Mouse (Mus musculus): Measurements from ENCODE around the gene Baiap2. TPM values are rescaled to one million over a fixed set of nuclear protein-coding genes. Genes with fewer than 3 reads are reported as not detected.

Baiap2 gene
- 21.4 and 23.8 TPM in 2 replicates for polyA plus RNA-seq (2015; fragmentation: Nextera tagmentation; extraction: Ambion mirVana)

DNA sequence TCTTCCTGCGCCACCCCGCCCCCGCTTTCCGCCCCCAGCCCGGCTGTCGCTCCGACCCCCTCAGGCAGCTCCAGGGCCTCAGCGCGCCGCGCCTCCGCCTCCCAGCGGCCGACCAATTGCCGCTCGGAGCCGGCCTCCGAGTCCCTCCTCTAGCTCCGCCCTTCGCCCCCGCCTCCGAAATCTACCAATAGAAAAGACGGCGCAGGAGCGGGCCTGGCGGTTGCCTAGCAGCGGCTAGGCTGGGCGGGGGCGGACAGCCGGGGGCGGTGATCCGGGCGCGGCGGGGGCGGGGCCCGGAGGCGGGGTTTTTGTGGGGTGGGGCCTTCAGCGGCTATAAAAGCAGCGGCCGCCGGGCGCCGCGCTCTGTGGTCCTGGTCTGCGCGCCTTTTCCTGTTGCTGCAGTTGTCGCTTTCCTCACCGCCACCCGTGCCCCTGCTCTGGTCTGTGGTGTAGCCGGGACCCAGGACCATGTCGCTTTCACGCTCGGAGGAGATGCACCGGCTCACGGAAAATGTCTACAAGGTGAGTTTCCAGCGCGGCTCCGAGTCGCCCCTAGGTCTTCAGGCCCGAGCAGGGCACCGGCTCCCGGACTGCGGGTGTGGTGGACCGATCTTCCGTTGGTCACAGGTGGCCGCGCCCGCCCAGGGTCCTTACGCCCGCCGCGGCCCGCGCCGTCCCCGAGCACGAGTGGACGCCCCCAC, at the start of gene Baiap2:
Gene Baiap2, plus strand, starts transcription at position 37 of the 701 bp plus-strand sequence.
- H3K4me1 ChIP-seq (replicated peaks; ENCODE audit: insufficient read depth, low read length) = peaks cover 46% of the 10 kb centered on the region
- ATAC-seq (replicated peaks; ENCODE audit: low FRiP score, low read depth) = peak; percentile 91
- TF ChIP-seq CTCF (IDR thresholded peaks at IDR 0.05; ENCODE audit: low read depth) = no peak; the same call in 1 of the 2 replicates
- peak within 1 kb of the TSS; percentile 76 for H3K4me2 ChIP-seq (ENCODE audit: low read length)
- DNase-seq (ENCODE audit: low spot score) = peak; percentile 99
- H3K4me3 ChIP-seq (replicated peaks; ENCODE audit: low read depth, low read length) = peak within 1 kb of the TSS; percentile 60
- WGBS = under 1% methylated on average over 78 of the region's 79 CpGs
- H3K9ac ChIP-seq (ENCODE audit: low read depth, low read length) = peak within 1 kb of the TSS; percentile 73
- H3K36me3 ChIP-seq (ENCODE audit: insufficient read depth, low read length) = no peaks in the 10 kb centered on the region
- no peaks in the 10 kb centered on the region for H3K9me3 ChIP-seq (replicated peaks; ENCODE audit: low read length)
- no peaks in the 10 kb centered on the region for H3K27me3 ChIP-seq (ENCODE audit: insufficient read depth, low read length)
- H3K27ac ChIP-seq = peak within 1 kb of the TSS; percentile 89

GRCm38 (mm10) chr11:119893667-119894236, 48.8 kb upstream of the Baiap2 start:
- H3K4me2 ChIP-seq (ENCODE audit: low read length) = no peak overlapping the region
- H3K4me3 ChIP-seq (replicated peaks; ENCODE audit: low read depth, low read length) = no peak overlapping the region
- H3K36me3 ChIP-seq (ENCODE audit: insufficient read depth, low read length) = peaks cover 42% of the 10 kb centered on the region
- TF ChIP-seq CTCF (IDR thresholded peaks at IDR 0.05; ENCODE audit: low read depth) = no peak
- no peaks in the 10 kb centered on the region for H3K27me3 ChIP-seq (ENCODE audit: insufficient read depth, low read length)
- H3K9me3 ChIP-seq (replicated peaks; ENCODE audit: low read length) = no peaks in the 10 kb centered on the region
- ATAC-seq (replicated peaks; ENCODE audit: low FRiP score, low read depth) (no peak), DNase-seq (ENCODE audit: low spot score) (no peak)
- H3K27ac ChIP-seq = no peak overlapping the region
- no peaks in the 10 kb centered on the region for H3K4me1 ChIP-seq (replicated peaks; ENCODE audit: insufficient read depth, low read length)
- no peak overlapping the region for H3K9ac ChIP-seq (ENCODE audit: low read depth, low read length)
- 61% methylated on average over 10 of the region's 10 CpGs for WGBS

GRCm38 (mm10) chr11:119894634-119895033, 47.9 kb upstream of the Baiap2 start:
- Histone ChIP-seq H3K27me3 (ENCODE audit: insufficient read depth, low read length) (no peaks in the 10 kb centered on the region), H3K4me2 (ENCODE audit: low read length) (no peak overlapping the region), H3K36me3 (ENCODE audit: insufficient read depth, low read length) (peaks cover 35% of the 10 kb centered on the region), H3K4me3 (replicated peaks; ENCODE audit: low read depth, low read length) (no peak overlapping the region), H3K9me3 (replicated peaks; ENCODE audit: low read length) (no peaks in the 10 kb centered on the region), H3K4me1 (replicated peaks; ENCODE audit: insufficient read depth, low read length) (no peaks in the 10 kb centered on the region), H3K27ac (no peak overlapping the region), H3K9ac (ENCODE audit: low read depth, low read length) (no peak overlapping the region)
- ATAC-seq (replicated peaks; ENCODE audit: low FRiP score, low read depth) (peak; percentile 50), DNase-seq (ENCODE audit: low spot score) (peak; percentile 11)
- no peak for TF ChIP-seq CTCF (IDR thresholded peaks at IDR 0.05; ENCODE audit: low read depth)
- WGBS = 56% methylated on average over 6 of the region's 6 CpGs

DNA sequence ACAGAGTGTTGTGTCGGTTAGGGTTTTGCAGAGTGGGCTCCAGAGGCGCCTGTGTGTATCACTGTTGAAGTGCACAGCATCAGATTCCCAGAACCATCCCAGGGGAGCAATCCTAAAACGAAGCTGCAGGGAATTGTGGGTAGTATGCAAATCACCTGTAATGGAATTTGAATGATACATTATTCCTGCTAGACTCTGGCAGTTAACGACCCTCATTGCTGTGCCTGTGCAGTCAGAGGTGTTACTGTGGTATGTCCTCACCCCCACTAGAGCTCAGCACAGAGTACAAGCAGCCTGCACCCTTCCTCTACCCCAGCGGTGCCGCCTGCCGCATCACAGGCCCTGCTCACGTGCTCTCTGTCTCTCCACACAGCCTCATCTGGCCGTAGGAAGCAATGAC, 45.5 kb upstream of the Baiap2 start:
- no peak for ATAC-seq (replicated peaks; ENCODE audit: low FRiP score, low read depth)
- Histone ChIP-seq H3K4me3 (replicated peaks; ENCODE audit: low read depth, low read length) (no peak overlapping the region), H3K27me3 (ENCODE audit: insufficient read depth, low read length) (no peaks in the 10 kb centered on the region), H3K4me1 (replicated peaks; ENCODE audit: insufficient read depth, low read length) (no peaks in the 10 kb centered on the region), H3K36me3 (ENCODE audit: insufficient read depth, low read length) (peaks cover 23% of the 10 kb centered on the region), H3K27ac (no peak overlapping the region), H3K9ac (ENCODE audit: low read depth, low read length) (no peak overlapping the region), H3K9me3 (replicated peaks; ENCODE audit: low read length) (no peaks in the 10 kb centered on the region), H3K4me2 (ENCODE audit: low read length) (no peak overlapping the region)
- no peak for DNase-seq (ENCODE audit: low spot score)
- no peak for TF ChIP-seq CTCF (IDR thresholded peaks at IDR 0.05; ENCODE audit: low read depth)
- 80% methylated on average over 9 of the region's 9 CpGs for WGBS

GRCm38 (mm10) chr11:119898976-119899375, 43.6 kb upstream of the Baiap2 start:
- 87% methylated on average over 11 of the region's 11 CpGs for WGBS
- ATAC-seq (replicated peaks; ENCODE audit: low FRiP score, low read depth) = no peak

GRCm38 (mm10) chr11:119901174-119901573, 41.4 kb upstream of the Baiap2 start:
- Histone ChIP-seq H3K27ac (no peak overlapping the region), H3K9me3 (replicated peaks; ENCODE audit: low read length) (no peaks in the 10 kb centered on the region), H3K36me3 (ENCODE audit: insufficient read depth, low read length) (peaks cover 17% of the 10 kb centered on the region), H3K4me1 (replicated peaks; ENCODE audit: insufficient read depth, low read length) (no peaks in the 10 kb centered on the region), H3K9ac (ENCODE audit: low read depth, low read length) (no peak overlapping the region), H3K4me3 (replicated peaks; ENCODE audit: low read depth, low read length) (no peak overlapping the region), H3K4me2 (ENCODE audit: low read length) (no peak overlapping the region), H3K27me3 (ENCODE audit: insufficient read depth, low read length) (no peaks in the 10 kb centered on the region)
- WGBS = 64% methylated on average over 4 of the region's 4 CpGs
- ATAC-seq (replicated peaks; ENCODE audit: low FRiP score, low read depth) (no peak), DNase-seq (ENCODE audit: low spot score) (no peak)
- no peak for TF ChIP-seq CTCF (IDR thresholded peaks at IDR 0.05; ENCODE audit: low read depth)

More at GRCm38 (mm10) chr11:119898976-119899375, 43.6 kb upstream of the Baiap2 start:
- TF ChIP-seq CTCF (IDR thresholded peaks at IDR 0.05; ENCODE audit: low read depth) = no peak
- no peak overlapping the region for H3K4me3 ChIP-seq (replicated peaks; ENCODE audit: low read depth, low read length)
- peaks cover 22% of the 10 kb centered on the region for H3K36me3 ChIP-seq (ENCODE audit: insufficient read depth, low read length)
- H3K9ac ChIP-seq (ENCODE audit: low read depth, low read length) = no peak overlapping the region
- no peak for DNase-seq (ENCODE audit: low spot score)
- no peaks in the 10 kb centered on the region for H3K4me1 ChIP-seq (replicated peaks; ENCODE audit: insufficient read depth, low read length)
- H3K4me2 ChIP-seq (ENCODE audit: low read length) = no peak overlapping the region
- H3K9me3 ChIP-seq (replicated peaks; ENCODE audit: low read length) = no peaks in the 10 kb centered on the region
- no peak overlapping the region for H3K27ac ChIP-seq
- H3K27me3 ChIP-seq (ENCODE audit: insufficient read depth, low read length) = no peaks in the 10 kb centered on the region

Measured in kidney, postnatal 0 days (tissue).